Mouse (Mus musculus): ENCODE measurements at regions not wholly inside any gene's neighbourhood (a gene's known extent, or its start where the extent isn't known, plus 50 kb on each side); places are given as distances from the start of the nearest gene placed in this dataset.
"Not testable (repeated sequence)": the region's sequence is repeated elsewhere in the genome, so short reads cannot be mapped to it uniquely, and the experiment has no call there.

GRCm38 (mm10) chr6:37748296-37748980, 122.2 kb upstream of the Trim24 start:
- DNase-seq (ENCODE audit: low read depth), result no peak

GRCm38 (mm10) chr6:37749016-37749415, 121.6 kb upstream of the Trim24 start:
- DNase-seq (ENCODE audit: low read depth), result no peak

- DNase-seq (ENCODE audit: low read depth), result no peak
These were observed 120.3 kb upstream of the Trim24 start for GRCm38 (mm10) chr6:37750271-37750670.

GRCm38 (mm10) chr6:37751701-37752100, 118.9 kb upstream of the Trim24 start:
- no peak for DNase-seq (ENCODE audit: low read depth)

- not testable (repeated sequence) for DNase-seq (ENCODE audit: low read depth)
These were observed 109.6 kb upstream of the Trim24 start for GRCm38 (mm10) chr6:37761003-37761402.

- no peak for DNase-seq (ENCODE audit: low read depth)
These were observed 107.6 kb upstream of the Trim24 start for GRCm38 (mm10) chr6:37763036-37763435.

- DNase-seq (ENCODE audit: low read depth), result no peak
These were observed 102.9 kb upstream of the Trim24 start for GRCm38 (mm10) chr6:37767690-37768089.

GRCm38 (mm10) chr6:37773294-37773693, 97.3 kb upstream of the Trim24 start:
- no peak for DNase-seq (ENCODE audit: low read depth)

- no peak for DNase-seq (ENCODE audit: low read depth)
These were observed 95.5 kb upstream of the Trim24 start for GRCm38 (mm10) chr6:37775151-37775550.

GRCm38 (mm10) chr6:37779893-37780292, 90.7 kb upstream of the Trim24 start:
- DNase-seq (ENCODE audit: low read depth), result no peak

GRCm38 (mm10) chr6:37781894-37782293, 88.7 kb upstream of the Trim24 start:
- DNase-seq (ENCODE audit: low read depth), result no peak

- not testable (repeated sequence) for DNase-seq (ENCODE audit: low read depth)
These were observed 85.3 kb upstream of the Trim24 start for GRCm38 (mm10) chr6:37785280-37785679.

GRCm38 (mm10) chr6:37785741-37786140, 84.9 kb upstream of the Trim24 start:
- no peak for DNase-seq (ENCODE audit: low read depth)

GRCm38 (mm10) chr6:37787858-37788257, 82.8 kb upstream of the Trim24 start:
- not testable (repeated sequence) for DNase-seq (ENCODE audit: low read depth)

- peak; percentile 70 for DNase-seq (ENCODE audit: low read depth)
These were observed 79.7 kb upstream of the Trim24 start for GRCm38 (mm10) chr6:37790878-37791277.

GRCm38 (mm10) chr6:37794211-37794610, 76.4 kb upstream of the Trim24 start:
- DNase-seq (ENCODE audit: low read depth), result peak; percentile 98

- no peak for DNase-seq (ENCODE audit: low read depth)
These were observed 75.6 kb upstream of the Trim24 start for GRCm38 (mm10) chr6:37795001-37795400.

GRCm38 (mm10) chr6:37803231-37803630, 67.4 kb upstream of the Trim24 start:
- no peak for DNase-seq (ENCODE audit: low read depth)

GRCm38 (mm10) chr6:37805896-37806295, 64.7 kb upstream of the Trim24 start:
- not testable (repeated sequence) for DNase-seq (ENCODE audit: low read depth)

- not testable (repeated sequence) for DNase-seq (ENCODE audit: low read depth)
These were observed 64.0 kb upstream of the Trim24 start for GRCm38 (mm10) chr6:37806529-37807191.

GRCm38 (mm10) chr6:37815218-37815617, 55.4 kb upstream of the Trim24 start:
- not testable (repeated sequence) for DNase-seq (ENCODE audit: low read depth)

Data from gonadal fat pad, adult 2 months (tissue).